Mouse (Mus musculus): Measurements from ENCODE around the gene Aspm.
"Not testable (repeated sequence)": the region's sequence is repeated elsewhere in the genome, so short reads cannot be mapped to it uniquely, and the experiment has no call there.

The Aspm gene

DNA sequence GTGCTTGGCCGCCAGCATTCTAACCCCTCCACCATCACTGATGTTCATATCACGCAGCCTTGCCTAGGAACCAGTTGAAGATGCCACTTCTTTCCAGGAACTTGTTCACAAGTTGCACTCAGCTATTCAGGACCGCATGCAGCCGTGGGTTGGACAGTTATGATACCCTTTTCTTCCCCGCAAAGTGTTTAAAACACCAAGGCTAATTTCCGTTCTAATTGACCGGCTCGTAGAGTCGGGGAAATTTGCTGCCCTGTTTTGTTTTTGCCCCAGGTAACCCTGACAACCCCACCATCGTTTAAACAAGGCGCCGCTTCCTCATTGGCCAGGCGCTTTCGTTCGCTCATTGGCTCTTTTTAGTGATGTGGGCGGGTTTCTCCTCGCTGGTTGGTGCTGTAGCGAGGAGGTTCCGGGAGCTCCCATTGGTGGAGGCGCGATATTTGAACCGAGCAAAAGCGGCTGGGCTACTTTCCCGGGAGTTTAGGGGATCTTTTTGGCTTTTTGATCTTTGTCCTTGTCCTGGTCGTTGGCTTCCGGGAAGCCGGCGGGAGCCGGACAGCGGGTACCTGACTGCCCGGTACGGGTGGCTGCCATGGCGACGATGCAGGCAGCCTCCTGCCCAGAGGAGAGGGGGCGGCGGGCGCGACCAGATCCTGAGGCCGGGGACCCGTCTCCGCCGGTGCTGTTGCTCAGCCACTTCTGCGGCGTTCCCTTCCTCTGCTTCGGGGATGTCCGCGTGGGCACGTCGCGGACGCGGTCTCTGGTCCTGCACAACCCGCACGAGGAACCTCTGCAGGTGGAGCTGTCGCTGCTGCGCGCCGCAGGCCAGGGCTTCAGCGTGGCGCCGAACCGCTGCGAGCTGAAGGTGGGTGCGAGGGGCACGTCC is at the start of gene Aspm:
Gene Aspm, plus strand, starts transcription at position 433 of the 886 bp plus-strand sequence.
- peak; percentile 97 for DNase-seq (ENCODE audit: low read depth, low spot score)

- no peak for DNase-seq (ENCODE audit: low read depth, low spot score)
These were observed 48.8 kb upstream of the Aspm start for GRCm38 (mm10) chr1:139405766-139406165.

- peak; percentile 39 for DNase-seq (ENCODE audit: low read depth, low spot score)
These were observed 46.9 kb upstream of the Aspm start for GRCm38 (mm10) chr1:139407701-139408100.

- peak; percentile 86 for DNase-seq (ENCODE audit: low read depth, low spot score)
These were observed 42.2 kb upstream of the Aspm start for GRCm38 (mm10) chr1:139412365-139412764.

DNA sequence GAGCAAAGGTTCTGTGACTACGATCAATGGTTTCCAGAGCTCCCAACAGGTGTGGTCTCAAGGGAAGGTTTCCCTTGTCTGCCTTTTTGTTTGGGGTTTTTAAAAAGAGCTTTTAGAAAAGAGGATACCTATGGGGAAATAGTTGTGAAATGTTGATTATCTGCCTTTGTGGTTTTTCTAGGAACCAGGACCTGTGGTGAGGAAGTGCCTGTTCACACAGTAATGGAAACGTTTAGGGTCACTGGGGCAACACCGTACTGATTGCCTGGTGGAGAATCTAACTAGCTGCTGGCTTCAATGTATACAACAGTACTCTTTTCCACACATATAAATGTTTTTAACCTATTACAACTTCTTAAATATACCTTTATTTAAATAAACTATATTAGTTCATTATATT is 41.1 kb upstream of the Aspm start:
- DNase-seq (ENCODE audit: low read depth, low spot score): no peak

DNA sequence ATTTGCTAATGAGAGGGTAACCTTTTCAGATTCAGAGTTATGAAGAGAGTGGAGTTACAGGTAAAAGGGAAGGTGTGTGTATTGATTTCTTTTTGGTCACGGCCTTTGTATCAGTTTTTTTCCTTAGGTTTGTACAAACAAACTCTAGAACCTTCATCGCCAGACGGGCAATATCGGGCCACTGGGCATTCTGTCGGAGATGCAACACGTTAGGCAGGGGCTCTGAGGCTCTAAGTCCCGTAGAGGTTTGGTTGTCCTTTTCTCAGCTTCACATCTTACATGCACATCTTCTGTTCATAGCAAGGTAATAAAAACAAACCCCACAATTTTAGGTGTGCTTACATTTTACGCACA is 33.1 kb upstream of the Aspm start:
- no peak for DNase-seq (ENCODE audit: low read depth, low spot score)

DNA sequence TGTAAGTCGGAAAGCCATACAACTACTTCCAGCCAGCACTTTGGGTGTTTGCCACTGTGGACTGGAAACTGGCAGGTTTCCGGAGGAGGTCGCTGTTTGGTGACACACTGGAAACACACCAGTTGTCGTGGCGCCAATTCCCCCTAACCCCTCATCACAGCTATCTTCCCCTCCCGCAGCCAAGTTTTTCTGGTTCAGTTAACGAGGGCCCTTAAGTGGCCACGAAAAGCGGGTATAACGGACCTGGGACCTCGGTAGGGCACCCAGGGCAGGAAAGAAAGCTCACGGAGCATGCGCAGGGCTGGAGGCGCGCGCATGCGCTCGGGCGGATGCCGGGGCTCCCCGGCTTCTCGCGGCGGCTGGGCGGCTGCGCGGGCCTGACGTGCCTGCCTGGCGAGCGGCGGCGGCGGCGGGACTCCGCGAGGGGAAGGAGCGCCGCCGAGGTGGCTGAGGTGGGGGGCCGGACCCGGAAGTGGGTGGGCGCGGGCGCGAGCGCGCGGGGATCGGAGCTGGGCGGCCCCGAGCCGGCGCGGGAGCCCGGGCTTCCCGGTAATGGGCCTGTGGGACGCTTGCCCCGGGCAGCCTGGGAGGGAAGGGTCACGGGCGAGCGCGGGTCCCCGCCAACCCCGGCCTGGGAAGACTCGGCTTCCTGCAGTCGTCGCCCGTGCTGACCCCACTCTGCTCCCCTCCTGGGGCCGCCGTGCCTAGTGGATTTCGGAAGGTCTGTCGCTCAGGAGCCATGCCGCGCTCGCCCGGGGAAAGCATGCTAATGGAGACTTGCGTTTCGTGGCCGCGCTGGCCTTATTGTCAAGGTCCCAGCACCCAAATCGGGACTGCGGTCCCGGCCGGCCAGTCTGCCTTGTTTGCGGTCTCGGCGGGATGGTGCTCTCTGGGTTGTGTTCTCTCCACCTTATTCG is 32.4 kb upstream of the Aspm start, which contains the start of gene Zbtb41:
Gene Zbtb41, plus strand, starts transcription at position 414 of the 917 bp plus-strand sequence.
- DNase-seq (ENCODE audit: low read depth, low spot score): peak; percentile 93

DNA sequence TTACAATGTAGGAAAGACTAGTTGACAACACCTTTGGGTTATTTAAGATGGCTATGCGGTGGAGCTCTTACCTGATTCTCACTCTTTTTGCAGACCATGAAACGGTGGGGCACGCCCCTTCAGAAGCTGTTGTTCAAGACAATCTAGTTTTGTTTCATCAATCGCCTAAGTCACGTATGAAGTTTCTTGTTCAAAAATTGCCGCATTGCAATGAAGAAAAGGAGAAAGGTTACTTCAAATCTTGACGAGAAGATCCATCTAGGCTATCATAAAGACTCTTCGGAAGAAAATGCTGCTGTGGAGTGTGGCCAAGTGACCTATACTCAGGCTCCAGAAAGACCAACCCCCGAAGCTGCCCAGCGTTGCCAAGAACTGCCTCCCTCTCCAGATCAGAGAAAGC is 31.6 kb upstream of the Aspm start:
- peak; percentile 35 for DNase-seq (ENCODE audit: low read depth, low spot score)

- DNase-seq (ENCODE audit: low read depth, low spot score): no peak
These were observed 30.6 kb upstream of the Aspm start for GRCm38 (mm10) chr1:139423931-139424330.

DNA sequence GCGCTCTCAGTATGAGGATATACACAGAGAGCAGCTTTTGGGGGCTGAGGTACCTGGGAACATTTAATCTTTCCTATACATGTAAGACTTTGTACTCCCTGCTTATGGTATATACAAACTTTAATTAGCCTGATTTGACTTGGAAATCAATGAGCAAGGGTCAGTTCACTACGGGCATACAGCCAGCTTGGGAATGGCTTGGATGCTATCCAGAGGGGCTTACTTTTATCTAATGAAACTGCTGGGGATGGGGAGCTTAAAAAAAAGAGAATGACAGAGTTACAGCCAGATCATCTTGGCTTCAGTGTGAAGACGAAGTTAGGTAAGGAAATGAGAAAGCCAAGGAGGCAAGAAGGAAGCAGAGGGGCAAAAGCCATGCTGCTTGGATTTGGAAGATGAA is 29.6 kb upstream of the Aspm start:
- no peak for DNase-seq (ENCODE audit: low read depth, low spot score)

DNA sequence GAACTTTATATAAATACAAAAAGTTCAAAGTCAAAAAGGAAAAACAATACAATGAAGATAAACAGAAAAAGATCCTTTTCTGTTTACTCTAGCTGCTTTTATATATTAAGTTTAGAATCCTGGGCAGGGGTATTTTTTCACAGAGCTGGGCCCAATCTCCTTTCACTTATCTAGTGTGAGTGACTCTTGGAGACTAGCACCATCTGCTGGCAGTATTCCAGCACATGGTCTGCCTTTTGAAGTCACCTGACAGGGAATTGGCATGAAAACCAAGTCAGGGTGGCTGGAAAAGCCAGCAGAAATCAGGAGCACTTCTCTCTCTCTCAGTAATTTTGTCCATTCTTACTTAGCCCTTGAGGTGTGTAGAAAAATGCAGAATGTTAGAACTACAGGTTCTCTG is 16.2 kb upstream of the Aspm start:
- DNase-seq (ENCODE audit: low read depth, low spot score): peak; percentile 78

DNA sequence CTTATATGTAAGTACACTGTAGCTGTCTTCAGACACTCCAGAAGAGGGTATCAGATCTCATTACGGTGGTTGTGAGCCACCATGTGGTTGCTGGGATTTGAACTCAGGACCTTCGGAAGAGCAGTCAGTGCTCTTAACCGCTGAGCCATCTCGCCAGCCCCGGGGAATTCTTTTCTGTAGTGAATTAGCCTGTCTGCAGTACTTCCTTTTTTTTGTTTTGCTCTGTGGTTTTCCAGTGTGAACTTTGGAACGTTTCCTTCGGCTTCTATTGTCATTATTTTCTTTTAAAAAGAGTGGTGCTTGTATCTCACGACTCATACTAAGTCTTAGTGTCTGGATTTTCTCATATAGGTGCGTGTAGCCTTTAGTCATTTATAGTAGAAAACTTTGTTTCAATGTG is 11.5 kb upstream of the Aspm start:
- not testable (repeated sequence) for DNase-seq (ENCODE audit: low read depth, low spot score)

DNA sequence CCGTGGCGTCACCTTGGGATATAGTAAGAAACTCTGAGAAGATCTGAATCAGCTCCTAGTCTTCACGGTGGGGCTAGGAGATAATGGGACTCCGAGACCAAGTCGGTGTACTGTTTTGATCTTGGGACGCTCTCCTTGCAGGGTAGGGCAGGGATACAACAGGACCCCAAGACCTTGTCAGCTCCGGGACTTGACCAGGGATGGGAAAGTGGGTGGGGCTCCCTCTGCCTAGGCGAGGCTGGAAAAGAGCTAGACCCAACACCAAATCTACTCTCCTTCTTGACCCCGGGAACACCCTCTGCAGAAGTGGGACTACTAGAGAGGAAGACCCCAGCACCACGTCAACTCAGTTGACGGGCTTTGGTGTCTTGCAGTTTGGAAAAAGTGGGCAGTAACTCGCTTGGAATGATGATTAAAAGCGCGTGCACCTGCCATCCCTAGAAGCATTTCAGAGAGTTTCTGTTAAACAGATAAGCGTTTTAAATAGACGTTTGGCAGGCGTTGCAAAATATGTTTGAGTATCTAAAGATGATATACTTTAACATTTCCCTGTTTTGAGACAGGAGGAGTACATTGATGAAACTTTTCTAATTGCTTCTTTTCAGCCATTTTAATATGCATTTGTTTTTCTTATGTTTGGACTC is 776 bp downstream of the Aspm start:
- DNase-seq (ENCODE audit: low read depth, low spot score): peak; percentile 73

DNA sequence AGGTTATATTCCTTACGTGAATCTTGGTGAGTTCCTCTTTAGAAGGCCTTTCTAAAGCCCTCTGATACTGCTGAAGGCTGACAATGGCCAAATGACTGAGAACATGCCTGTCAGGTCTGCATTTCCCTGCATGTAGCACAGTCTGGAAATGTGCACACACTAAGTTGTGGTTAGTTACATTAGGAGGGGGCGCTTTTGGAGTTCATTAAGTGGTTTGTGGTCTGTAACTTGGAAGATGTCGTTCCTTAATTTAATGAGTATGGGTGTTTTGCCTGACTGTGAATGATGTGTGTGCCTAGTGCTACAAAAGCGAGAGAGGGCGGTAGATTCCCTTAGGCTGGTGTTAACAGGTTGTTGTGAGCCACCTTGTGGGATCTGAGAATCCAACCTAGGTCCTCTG is 6.2 kb downstream of the Aspm start:
- DNase-seq (ENCODE audit: low read depth, low spot score): no peak

GRCm38 (mm10) chr1:139465936-139466335 is 11.4 kb downstream of the Aspm start:
- DNase-seq (ENCODE audit: low read depth, low spot score): peak; percentile 16

GRCm38 (mm10) chr1:139478898-139479297 is 24.3 kb downstream of the Aspm start:
- DNase-seq (ENCODE audit: low read depth, low spot score): no peak

GRCm38 (mm10) chr1:139480246-139480645 is 25.7 kb downstream of the Aspm start:
- DNase-seq (ENCODE audit: low read depth, low spot score): peak; percentile 57

DNA sequence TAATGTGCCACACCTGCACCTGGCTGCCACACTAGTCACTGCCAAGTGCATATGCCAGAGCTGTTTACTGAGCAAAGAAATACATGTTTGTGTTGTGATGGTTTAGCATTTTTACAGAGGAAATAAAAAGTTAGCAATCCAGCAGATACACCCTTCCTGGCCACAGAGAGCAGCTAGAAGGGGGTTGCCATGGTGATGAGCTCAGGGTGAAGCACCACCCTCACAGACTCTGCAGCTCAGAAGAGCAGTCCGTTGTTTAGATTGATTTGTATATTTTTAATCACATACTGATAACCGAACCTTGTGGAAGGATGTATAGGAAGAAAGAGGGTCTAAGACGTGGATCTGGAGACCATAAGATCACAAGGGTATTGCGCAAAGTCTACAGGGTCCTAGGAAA is 26.6 kb downstream of the Aspm start:
- no peak for DNase-seq (ENCODE audit: low read depth, low spot score)

DNA sequence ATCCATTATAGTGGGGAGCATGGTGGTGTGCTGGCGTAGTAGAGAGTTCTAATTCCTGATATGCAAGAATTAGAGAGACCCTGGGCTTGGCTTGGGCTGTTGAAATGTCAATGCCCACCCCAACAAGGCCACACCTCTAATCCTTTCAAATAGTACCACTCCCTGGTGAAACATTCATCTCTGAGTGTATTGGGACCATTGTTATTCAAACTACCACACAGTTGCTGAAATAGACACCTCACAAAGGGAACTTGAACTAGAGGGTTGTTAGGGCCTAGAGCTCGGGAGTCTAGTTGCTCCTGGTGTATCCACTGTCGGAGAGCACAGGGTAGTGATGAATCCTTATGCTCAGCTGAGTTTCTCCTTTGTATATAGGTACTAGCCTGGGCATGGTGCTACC is 40.1 kb downstream of the Aspm start:
- peak; percentile 94 for DNase-seq (ENCODE audit: low read depth, low spot score)

DNA sequence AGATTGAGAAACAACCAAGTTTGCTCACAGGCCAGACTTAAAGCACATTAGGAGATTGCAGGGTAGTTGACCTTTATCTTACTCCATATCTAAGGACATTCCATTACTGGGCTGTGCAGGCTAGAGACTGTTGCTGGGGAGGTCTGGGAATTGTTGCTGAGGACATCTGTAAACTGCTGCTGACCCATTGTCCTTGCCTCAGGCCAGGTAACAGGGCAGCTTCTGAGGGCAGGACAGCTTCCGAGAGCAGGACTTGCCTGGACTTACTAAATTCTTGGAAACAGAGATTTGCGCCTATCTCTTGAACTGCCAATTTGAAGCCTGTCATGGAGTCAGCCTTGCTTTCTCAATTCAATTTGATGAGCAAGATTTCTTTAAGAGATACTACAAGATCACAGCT is 40.8 kb downstream of the Aspm start:
- DNase-seq (ENCODE audit: low read depth, low spot score): peak; percentile 33

GRCm38 (mm10) chr1:139496212-139496611 is 41.6 kb downstream of the Aspm start:
- peak; percentile 25 for DNase-seq (ENCODE audit: low read depth, low spot score)

- DNase-seq (ENCODE audit: low read depth, low spot score): peak; percentile 51
These were observed 45.2 kb downstream of the Aspm start for GRCm38 (mm10) chr1:139499751-139500150.

Measured in ZHBTc4 (cell line).